Mouse (Mus musculus): Measurements from ENCODE around the gene Tssc4.

The Tssc4 gene

DNA sequence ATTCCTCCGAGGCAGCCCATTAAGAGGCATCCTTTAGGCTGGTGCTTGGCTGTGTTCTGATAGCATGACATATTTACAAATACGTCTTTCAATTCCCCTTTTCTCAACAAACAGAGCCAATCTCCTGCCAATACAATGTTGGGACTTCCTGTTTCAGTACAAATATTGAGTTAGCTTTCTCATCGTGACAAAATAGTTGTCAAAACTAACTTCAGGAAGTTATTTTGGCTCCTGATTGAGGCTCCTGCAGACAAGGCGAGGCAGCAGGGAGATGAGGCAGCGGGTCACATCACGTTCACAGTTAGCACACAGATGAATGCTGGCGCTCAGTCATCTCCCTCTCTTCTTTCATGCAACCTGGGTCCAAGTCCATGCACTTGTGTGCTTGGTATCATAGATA lies 22.7 kb upstream of the Tssc4 start:
- DNase-seq, result no peak

DNA sequence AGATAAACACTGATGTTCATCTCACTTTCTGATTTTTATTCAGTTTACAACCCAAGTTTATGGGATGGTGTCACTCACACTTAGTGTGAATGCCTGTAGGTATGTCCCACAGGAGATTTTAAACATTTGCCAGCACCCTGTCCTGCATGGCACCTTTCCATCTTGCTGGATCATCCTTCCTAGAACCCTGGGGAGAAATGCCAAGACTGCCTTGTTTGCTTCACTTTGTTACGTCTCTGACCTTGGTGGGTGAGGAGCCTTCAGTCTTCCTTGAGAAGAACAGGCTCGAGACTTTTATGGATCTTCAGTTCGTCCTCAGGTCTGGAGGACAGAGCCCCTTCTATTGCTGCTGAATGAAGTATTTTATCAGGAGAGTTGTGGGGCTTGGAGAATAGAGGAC lies 19.7 kb upstream of the Tssc4 start:
- no peak for DNase-seq

DNA sequence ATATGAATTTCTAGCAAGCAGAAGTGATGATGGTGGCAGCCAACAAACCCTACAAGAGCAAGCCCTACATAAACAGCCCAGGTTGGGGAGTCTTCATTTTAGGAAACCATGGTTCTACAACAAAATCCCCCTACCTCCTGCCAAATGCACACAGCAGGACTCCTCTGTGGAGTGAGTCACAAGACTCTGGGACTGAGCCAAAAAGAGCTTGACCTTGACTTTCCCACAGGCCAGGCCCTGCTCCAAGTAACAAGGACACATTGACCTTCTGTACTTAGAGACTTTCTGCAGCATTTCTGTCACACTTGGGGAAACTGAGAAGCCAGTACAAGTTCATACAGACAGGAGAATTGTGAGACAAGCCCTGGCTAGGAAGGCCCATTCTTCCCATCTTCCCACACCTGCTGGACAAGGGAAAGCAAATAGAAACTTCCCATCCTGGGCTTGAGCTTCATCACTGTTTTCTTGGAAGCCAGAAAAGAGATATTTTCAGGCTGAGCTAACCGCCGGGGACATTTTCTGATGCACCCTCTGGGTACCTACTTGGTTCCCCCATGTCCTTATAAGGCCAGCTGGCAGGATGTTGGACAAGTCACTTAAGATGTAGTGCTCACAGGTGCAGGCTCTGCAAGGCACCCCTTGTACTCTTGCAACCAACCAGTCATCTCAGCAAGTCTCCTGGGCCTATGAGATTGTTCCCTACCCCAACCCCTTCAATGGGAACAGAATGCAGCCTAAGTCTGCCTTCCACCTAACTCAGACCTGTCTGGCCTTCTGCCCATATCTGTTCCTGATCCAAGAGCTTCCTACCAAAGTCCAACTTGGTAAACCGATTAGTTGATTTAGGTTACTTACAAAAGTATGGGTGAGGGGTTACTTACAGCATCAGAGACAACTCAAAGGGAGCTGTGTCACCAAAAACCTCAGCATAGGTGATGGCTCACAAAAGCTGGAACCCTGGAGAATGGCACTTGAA lies 18.9 kb upstream of the Tssc4 start:
- DNase-seq, result peak in 1 of 2 experiments; percentile 62

DNA sequence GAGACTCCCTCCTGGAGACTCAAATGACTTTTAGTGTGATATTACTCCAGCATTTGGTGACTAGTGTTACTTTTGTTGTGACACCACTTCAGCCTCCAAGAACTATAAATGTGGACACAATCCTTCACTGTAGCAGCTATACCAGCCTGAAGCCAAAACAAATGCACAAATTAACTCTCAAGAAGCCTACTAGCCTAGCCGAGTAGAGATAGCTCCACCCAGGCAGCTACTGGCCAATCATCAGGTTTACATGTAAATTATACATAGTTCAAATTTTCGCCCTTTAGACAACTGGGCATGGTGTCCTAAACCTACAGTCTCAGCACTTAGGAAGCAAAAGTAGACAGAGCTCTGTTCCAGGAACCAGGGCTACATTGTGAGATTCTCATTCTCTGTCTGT lies 17.7 kb upstream of the Tssc4 start:
- DNase-seq, result no peak

DNA sequence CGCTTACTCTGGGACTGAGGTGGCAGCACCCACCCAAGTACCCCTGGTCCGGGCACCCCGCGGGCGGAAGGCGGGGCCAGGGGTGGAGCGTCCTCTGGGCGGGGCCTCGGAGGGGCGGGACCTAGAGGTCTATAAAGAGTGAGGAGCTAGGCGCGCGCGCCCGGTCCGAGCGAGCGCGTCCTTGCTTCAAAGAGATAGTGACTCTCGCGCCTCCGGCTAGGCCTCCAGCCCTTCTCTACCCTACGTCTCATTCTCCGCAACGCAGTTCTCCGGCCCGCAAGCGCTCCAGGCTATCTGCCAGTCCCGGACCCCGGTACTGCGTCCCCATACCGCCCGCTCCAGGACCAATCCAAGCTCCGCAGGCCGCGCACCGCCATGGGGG lies 16.4 kb upstream of the Tssc4 start, which contains the start of gene Cd81:
TSS of gene Cd81 (plus strand) at position 114 of the 382 bp plus-strand sequence.
- DNase-seq, result peak; percentile 83 to 85

DNA sequence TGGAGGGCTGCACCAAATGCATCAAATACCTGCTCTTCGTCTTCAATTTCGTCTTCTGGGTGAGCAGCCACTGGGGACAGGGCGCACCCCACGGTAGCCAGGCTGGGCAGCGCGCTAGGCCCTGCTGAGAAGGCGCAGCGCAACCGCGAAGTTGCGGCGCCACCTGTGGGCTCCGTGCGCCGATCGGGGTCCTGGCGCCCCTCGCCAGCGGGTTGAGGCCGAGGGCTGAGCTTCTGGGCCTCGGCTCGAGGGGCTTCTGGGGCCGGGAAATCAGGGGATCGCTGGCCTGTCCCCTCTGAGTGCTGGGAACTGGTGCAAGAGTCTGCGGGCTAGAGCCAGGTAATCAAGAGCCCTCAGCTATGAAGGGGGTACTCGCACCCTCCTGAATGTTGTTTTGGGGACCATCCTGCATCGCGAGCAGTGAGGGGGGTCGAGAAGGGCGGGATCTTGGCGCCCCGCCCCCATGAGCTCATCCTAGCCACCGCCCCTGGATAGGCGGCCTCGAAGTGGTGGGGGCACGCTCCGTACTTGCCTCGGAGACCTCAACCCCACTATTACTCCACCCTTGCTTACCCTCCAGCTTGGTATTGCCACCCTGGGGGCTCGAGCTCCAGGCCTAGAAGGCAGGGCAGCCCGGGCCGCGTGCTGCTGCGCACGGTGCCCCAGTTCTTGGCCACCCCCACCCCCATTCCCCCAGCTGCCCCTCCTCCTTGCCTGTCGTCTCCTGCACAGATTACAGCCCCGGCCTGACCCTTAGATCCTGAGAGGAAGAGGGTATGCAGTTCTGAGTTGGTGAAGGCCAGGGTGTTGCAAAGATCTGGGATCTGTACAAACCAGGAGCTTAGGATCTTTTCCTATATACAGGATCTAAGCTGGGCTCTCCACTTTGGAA lies 15.8 kb upstream of the Tssc4 start:
- peak; percentile 63 to 64 for DNase-seq

DNA sequence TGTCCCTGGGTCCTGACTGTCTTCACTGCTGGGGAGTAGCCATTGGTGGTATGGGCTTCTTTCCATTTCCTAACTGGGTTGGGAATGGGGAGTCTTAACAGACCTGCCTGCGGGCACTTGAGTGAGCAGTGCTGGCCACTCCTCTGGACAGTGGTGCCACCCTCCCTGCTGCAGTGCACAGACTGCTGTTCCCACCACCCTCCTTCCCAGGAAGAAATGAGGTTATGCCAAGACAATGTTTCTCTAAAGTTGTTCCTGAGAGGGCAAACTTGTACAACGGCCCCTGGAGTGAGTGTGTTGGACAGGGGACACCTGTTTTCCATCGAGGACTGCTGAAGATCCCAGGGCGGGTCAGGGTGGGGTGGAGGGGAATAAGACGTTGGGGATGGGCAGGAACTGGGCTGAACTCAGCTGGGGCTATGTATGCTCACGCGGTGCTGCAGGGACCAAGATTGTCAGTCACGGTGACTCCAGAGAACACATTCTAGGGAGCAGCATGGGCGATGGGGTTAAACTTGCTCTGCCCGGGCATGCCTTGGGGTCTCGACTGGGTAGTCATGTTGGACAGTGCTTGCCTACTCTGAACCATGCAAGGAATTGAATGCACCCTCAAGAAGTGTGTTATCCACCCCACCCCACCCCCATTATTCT lies 15.0 kb upstream of the Tssc4 start:
- peak in 1 of 2 experiments; percentile 19 for DNase-seq

DNA sequence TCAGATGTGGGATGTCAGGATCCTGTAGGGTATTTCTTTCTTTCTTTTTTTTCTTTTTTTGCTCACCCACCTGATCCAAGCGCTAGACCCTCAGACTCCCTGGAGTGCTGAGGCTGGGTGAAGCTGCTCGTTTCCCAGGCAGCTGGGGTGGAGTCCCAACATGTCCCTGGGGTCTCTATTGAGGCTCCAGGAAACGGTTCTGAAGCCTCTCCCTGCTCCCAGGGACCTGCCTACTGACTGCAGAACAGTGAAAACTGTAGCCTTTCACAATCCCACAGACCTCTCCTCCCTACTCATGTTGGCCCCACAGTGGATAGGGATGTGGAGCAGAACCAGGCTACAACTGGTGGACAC lies 14.5 kb upstream of the Tssc4 start:
- no peak for DNase-seq

DNA sequence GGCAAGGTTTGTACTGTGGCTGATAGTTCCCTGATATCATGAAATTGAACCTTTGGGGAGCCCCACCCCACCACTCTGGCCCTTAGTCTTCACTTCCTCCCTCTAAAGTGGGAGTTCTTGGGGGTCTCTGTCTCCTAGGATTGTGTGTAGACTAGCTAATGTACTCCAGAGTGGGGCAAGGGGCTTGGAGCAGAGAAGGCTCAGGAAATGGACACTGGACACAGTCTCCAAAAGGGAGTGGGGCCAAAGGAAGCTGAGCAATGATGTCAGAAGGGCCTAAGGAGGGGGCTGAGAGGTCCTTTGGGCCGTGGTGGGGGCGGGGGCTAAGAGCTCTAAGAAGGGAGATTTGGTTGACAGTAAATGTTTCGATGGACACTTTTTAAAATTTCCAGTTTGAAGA lies 14.0 kb upstream of the Tssc4 start:
- DNase-seq, result no peak

DNA sequence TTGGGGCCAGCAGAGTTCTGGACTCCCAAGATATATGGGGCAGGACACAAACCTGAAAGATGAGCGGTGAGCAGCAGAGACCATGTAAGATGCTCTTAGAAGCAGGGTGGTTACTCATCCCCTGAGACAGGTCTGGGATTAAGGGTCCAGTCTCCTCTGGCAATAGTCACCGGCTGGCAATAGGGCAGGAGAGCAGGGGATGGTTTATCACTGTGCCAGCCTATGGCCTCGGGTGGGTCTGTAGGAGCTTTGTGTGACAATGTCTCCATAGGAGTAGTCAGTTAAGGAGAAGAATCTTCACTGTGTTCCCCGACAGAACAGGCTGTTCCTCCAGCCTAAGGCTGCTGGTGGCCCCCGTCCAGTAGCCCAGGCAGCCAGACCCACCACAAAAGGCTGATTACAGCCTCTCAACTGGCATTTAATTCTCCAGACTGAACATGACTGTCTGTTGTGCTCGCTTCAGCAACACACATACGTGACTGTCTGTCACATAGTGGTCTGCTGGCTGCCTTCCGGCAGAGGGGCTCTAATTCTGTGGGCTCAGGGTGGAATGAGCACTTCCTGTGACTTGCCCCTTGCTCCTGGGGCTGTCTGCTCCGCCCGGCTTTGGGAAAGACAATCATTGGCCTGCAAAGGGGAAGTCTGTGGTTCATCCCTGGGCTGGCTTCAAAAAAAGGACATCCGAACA lies 13.4 kb upstream of the Tssc4 start:
- DNase-seq, result no peak

DNA sequence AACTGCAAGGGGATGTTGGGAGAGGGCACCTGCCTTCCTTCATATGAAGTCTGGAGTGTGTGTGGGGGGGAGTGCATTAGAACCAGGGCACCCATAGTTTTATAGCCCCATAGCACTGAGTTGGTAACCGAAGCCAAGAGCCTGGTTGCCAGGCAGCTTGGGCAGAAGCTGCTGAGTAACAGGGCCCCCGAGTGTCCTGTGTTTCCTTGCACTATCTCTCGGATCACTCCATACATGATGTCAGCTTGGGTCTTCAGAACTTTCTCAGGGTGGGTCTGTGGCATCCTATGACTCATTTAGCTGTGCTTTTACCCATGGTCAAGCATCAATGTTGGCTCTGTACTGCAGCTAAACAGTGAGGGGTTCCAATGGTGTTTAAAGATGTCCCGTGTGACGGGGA lies 12.0 kb upstream of the Tssc4 start:
- no peak for DNase-seq

DNA sequence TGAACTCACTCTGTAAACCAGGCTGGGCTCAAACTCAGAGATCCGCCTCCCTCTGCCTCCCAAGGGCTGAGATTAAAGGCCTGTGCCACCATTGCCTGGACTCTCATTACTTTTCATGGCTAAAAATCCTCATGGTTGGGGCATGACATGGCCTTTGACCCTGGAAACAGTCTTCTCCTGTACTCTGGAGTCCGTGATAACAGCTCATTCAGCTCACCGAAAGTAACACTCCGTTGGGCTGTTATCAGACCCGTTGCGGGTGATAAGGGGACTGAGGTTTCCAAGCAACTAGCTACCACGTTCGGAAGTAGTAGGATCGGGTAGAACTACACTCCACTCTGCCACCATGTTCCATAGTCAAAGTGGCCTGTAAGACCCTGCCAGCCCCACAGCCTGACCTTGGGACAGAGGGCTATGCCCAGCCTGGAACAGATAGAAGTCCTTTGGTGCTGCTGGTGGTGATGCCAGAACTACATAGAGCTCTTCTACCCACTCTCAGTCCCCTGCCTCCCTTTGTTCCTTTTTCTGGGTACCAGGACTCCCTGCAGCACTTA lies 11.3 kb upstream of the Tssc4 start:
- no peak for DNase-seq

DNA sequence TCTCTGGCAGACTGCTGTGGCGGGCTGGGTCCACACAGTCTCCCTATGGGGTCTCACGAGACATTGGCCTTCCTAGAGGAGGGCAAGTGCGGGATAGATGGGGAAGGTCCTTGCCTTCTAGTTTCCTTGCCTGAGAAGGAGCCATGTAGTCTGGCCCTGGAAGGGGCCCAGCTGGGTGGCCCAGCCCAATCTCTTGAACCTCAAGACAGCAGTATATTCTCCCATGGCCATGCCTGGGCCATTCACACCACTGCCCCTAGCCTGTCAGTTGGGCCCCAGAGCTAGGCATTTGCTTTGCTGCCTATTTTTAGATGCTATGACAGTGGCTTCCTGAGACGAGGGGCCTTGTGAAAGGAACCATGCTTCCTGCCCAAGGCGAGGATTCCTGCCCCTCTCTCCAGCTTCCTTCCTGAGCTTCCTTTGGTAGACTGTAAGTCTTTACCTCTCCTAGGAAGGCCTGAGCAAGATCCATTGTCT lies 10.8 kb upstream of the Tssc4 start:
- DNase-seq, result no peak

DNA sequence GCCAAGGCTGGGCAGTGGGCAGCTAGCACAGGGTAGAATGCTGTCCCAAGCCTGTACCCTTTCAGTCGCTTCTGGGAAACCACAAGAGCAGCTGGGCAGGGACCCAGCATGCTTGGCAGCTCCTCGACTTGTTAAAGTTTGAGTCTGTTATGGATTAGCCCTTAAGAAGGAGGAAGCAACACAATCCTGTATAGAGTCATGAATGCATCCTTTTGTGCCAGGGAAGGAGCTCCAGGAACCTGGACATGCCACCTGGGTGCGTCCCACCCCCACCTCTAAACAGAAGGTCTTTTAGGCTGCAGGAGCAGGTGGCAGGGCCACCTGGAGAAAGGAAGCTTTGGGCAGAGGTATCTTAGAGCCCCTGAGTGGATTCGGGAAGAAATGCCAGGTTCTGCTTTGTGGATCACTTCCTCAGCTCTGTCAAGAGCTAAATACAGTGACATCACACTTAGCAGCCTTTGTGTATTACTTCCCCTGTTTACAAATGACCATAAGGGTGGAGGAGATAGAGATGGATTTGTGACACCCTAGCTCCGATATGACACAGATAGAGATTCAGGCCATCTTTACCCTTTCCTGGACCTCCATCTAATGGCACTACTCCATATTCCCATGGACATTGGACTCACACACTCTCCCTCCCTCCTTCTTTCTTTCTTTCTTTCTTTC lies 9.7 kb upstream of the Tssc4 start:
- DNase-seq, result no peak

DNA sequence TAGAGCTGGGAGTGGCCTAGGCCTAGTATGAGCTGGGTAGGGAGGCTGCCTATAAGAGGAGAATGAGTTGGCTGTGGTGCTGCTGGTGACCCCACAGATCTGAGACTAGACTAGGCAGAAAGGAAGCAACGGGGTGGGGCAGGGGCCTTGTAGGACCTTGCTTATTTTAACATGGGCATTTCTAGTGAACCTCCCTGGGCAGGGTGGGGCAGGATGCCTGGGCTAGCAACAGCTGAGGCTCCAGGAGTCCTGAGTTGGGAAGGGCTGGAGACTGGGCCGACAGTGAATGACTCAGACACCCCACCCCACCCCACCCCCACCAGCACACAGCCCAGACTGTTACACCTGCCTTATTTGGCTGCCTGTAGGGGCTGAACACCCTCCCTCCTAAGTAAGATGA lies 6.3 kb upstream of the Tssc4 start:
- DNase-seq, result no peak

DNA sequence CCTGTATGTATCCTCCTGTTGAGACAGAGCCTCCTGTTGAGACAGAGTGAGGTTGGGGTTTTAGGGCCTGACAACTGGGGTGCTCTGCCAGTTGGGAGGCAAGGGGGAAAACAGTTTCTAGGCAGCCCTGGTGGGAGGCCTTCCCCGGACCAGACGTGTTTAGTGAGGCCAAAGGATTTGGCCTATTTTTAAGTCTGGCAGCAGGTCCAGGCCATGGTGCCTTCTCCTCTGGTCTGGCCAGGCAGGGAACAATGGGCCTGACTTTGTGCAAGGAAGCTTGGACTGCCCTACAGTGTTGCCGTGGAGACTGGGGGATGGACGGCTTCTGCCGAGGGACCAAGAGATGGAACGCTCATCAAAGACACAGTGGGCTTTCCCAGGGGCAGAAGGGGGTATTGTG lies 4.8 kb upstream of the Tssc4 start:
- no peak for DNase-seq

DNA sequence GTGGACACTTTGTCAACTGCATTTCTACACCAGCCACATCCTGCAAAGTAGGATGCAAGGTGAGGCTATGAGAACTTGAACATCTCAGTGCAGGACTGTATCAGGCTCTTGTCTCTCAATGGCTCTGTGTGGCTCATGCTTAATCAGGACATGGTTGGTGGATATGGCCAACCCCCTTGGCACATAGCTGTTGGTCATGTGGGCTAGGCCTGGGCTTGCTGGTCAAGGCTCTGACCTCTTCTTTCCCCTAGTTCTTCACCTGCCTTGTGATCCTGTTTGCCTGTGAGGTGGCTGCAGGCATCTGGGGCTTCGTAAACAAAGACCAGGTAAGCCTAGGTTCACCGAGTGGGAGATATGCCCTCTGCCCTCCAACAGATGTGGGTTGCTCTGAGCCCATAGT lies 3.4 kb upstream of the Tssc4 start:
- no peak for DNase-seq

DNA sequence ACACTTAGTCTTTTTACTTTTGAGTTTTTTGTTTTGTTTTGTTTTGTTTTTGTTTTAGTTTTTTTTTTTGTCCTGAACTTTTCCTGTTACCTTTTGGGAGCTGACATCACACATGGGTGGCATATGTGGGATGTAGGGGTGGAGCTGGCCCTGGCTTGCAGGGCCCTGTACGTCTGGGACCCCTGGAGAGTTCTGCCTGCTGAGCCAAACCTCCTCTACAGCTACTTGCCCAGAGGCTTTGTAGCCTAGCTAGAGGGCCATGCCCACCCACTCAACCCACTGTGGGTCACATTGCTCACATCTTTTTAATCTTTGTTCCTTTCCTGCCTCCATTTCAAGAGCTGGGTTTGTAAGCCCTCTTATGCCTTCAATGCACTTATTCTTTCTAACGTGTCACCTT lies 1.6 kb upstream of the Tssc4 start:
- no peak for DNase-seq

DNA sequence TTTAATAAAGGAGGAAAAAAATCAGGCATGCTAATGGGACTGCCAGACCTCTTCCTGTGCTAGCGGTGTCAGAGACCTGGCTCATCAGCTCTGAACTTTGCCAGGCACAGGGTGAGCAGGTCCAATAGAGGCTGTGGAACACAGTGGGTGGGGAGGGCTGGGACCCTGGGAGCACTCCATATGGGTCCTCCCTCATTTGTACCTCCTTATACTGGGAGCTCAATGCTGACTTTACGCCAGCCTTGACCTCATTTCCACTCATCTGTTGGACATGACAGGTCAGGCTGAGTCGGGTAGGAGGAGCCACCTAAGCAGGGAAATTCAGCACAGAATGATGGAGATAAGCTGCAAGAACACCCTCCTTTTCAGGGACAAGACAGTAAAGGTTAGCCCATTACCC lies 1.2 kb upstream of the Tssc4 start:
- no peak for DNase-seq

DNA sequence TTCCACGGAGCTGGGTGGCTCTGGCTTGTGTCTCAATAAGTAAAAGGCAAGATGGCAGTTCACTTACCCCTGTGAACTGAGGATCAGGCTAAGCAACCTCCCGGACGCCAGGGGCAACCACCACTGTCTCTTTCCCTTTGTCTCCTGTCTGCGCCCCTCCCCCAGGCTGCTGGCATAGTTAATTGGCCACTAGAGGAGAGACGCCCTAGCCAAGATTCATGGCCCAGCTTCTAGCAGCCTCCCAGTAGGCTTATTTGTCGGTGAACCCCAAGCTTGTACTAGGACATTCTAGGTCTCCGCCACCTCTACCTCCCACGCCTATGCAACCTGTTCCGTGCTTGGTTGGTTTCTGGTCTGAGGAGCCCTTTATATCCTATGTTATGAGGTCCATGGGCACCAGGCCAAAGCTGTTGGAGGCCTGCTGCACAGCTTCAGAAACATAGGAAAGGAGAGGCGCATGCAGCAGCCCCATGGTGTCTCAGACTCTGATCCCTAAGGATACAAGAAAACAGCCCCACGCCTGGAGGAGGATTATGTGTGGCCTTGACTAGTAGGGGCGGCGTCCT lies 650 bp upstream of the Tssc4 start:
- DNase-seq, result no peak

DNA sequence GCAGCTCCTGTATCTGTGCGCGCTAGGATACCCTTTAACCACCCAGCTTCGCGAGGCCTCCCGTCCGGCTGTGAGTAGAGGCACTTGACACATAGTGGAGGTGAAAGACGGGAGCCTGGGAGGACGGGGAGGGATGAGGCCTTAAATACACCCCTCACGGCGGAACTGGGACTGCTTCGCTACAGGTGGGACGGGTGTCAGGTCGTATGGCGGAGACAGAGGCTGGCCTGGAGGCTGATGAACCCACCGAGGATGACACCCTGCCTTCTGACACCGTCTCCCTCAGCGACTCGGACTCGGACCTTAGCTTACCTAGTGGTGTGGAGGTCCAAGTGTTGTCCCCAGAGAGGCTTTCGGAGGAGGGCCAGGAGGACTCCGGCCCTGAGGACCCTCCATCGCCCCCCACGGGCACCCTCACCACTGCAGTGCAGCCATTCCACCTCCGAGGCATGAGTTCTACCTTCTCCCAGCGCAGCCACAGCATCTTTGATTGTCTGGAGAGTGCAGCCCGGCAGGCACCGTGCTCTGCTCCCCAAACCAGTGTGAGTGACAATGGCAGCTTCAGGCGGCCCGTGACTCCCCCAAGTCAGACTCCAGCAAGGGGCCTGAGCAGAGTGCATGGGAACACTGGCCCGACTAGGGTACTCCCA lies 827 bp downstream of the Tssc4 start:
- peak in 1 of 2 experiments; percentile 44 for DNase-seq

Data from lung, adult 18-20 months (tissue).